Mouse (Mus musculus) macrophage (primary cell): ENCODE measurements around the gene Acox3. TPM values are rescaled to one million over a fixed set of nuclear protein-coding genes. Genes with fewer than 3 reads are reported as not detected.

Experiments used
- polyA plus RNA-seq: library from polyadenylated mRNA; stranded (reverse); fragments of 250-400 nt; gene quantifications from 3 replicates; pipeline ENCODE4 v1.2.4, GENCODE M21; 2018; ENCODE audit warnings: inconsistent platforms

Acox3 gene
- polyA plus RNA-seq, 1 experiment from 2014 or later, result 75.8 TPM

Other genes with a start within 250 kb of the Acox3 start
- gene Hmx1, start 193.9 kb upstream of the Acox3 start, polyA plus RNA-seq, result not detected in 3 replicates
- not detected in 3 replicates for gene Cpz, start 57.3 kb upstream of the Acox3 start, polyA plus RNA-seq
- 1.7 to 3.3 TPM (median 3.0 TPM) in 3 replicates for gene Trmt44, start 8.0 kb upstream of the Acox3 start, polyA plus RNA-seq
- 0.17 to 0.36 TPM (median 0.26 TPM) in 3 replicates for gene Htra3, start 96.7 kb downstream of the Acox3 start, polyA plus RNA-seq
- gene Sh3tc1, start 156.9 kb downstream of the Acox3 start, polyA plus RNA-seq, result 11.5 to 20.1 TPM (median 15.4 TPM) in 3 replicates
- gene Ablim2, start 174.8 kb downstream of the Acox3 start, polyA plus RNA-seq, result 0.20 to 0.50 TPM (median 0.40 TPM) in 3 replicates